Mouse (Mus musculus) embryonic fibroblast, embryonic 13.5 days (primary cell): Measurements from ENCODE around the gene Zc3h12a. TPM values are rescaled to one million over a fixed set of nuclear protein-coding genes. Genes with fewer than 3 reads are reported as not detected.

Experiments
- H3K27ac ChIP-seq: 2 replicates; pipeline ENCODE4 v1.5.1; 2012; ENCODE audit warnings: low read length, control low read depth, inconsistent platforms; ENCODE audit not compliant: insufficient read depth
- H3K4me1 ChIP-seq: 2 replicates; pipeline ENCODE4 v1.6.1; 2011; ENCODE audit warnings: low read length; ENCODE audit not compliant: control insufficient read depth, insufficient read depth
- H3K4me3 ChIP-seq: 2 replicates; pipeline ENCODE4 v1.5.1; 2011; ENCODE audit warnings: mild to moderate bottlenecking, control low read depth, low read length; ENCODE audit not compliant: insufficient read depth
- CTCF ChIP-seq: IDR thresholded peaks from 2 replicates; pipeline ENCODE4 v1.5.1; 2011; ENCODE audit warnings: mild to moderate bottlenecking, control low read depth, low read length, moderate library complexity, borderline replicate concordance; ENCODE audit not compliant: insufficient read depth
- POLR2A ChIP-seq: IDR thresholded peaks from 2 replicates; pipeline ENCODE4 v1.6.1; 2011; ENCODE audit warnings: low read depth, mild to moderate bottlenecking, control low read depth, low read length, moderate library complexity
- polyA plus RNA-seq: library from polyadenylated mRNA; stranded (reverse); fragments of >200 nt; gene quantifications from 2 replicates; pipeline ENCODE4 v1.2.4, GENCODE M21; 2011; ENCODE audit warnings: low read depth; ENCODE audit not compliant: missing spikeins, insufficient read length

Zc3h12a gene
- polyA plus RNA-seq, 1 experiment, result 6.0 TPM

- peak overlapping the region; percentile 89 for H3K27ac ChIP-seq
- H3K4me1 ChIP-seq, result peaks cover 18% of the 10 kb centered on the region
- TF ChIP-seq CTCF (no peak), POLR2A (no peak)
- H3K4me3 ChIP-seq, result no peak overlapping the region
Measured at GRCm38 (mm10) chr4:125116929-125117328, 10.7 kb downstream of the Zc3h12a start.

- H3K4me1 ChIP-seq, result peaks cover 16% of the 10 kb centered on the region
- H3K27ac ChIP-seq, result peak overlapping the region; percentile 89
- H3K4me3 ChIP-seq, result no peak overlapping the region
- no peak for TF ChIP-seq CTCF
- peak; percentile 56 for TF ChIP-seq POLR2A
Measured at GRCm38 (mm10) chr4:125116090-125116861, 11.4 kb downstream of the Zc3h12a start.

GRCm38 (mm10) chr4:125115710-125116089 lies 11.9 kb downstream of the Zc3h12a start:
- TF ChIP-seq CTCF (no peak), POLR2A (no peak)
- peak overlapping the region; percentile 89 for H3K27ac ChIP-seq
- H3K4me1 ChIP-seq, result peaks cover 16% of the 10 kb centered on the region
- no peak overlapping the region for H3K4me3 ChIP-seq

GRCm38 (mm10) chr4:125115081-125115480 lies 12.6 kb downstream of the Zc3h12a start:
- peaks cover 16% of the 10 kb centered on the region for H3K4me1 ChIP-seq
- H3K4me3 ChIP-seq, result no peak overlapping the region
- TF ChIP-seq CTCF (no peak), POLR2A (0 out of 2 replicates have a peak, but pooled peaks have one; percentile 4)
- peak overlapping the region; percentile 89 for H3K27ac ChIP-seq

- Histone ChIP-seq H3K4me3 (no peak overlapping the region), H3K4me1 (peaks cover 16% of the 10 kb centered on the region), H3K27ac (peak overlapping the region; percentile 89)
- TF ChIP-seq POLR2A (peak; percentile 12; the same call in 1 of the 2 replicates), CTCF (peak; percentile 72)
Measured at GRCm38 (mm10) chr4:125114638-125115037, 13.0 kb downstream of the Zc3h12a start.

- H3K4me3 ChIP-seq, result no peak overlapping the region
- H3K4me1 ChIP-seq, result peaks cover 6% of the 10 kb centered on the region; the same call in 1 of the 2 replicates
- TF ChIP-seq POLR2A, result no peak
- no peak for TF ChIP-seq CTCF
- no peak overlapping the region for H3K27ac ChIP-seq
Measured at GRCm38 (mm10) chr4:125105354-125105753, 22.3 kb downstream of the Zc3h12a start.

GRCm38 (mm10) chr4:125101334-125101733 lies 26.3 kb downstream of the Zc3h12a start:
- H3K4me1 ChIP-seq, result peaks cover 5% of the 10 kb centered on the region
- no peak overlapping the region for H3K27ac ChIP-seq
- no peak for TF ChIP-seq POLR2A
- TF ChIP-seq CTCF, result no peak
- no peak overlapping the region for H3K4me3 ChIP-seq

- Histone ChIP-seq H3K4me1 (peaks cover 11% of the 10 kb centered on the region), H3K27ac (no peak overlapping the region), H3K4me3 (no peak overlapping the region)
- no peak for TF ChIP-seq POLR2A
- peak; percentile 75 for TF ChIP-seq CTCF
Measured at GRCm38 (mm10) chr4:125099458-125099857, 28.2 kb downstream of the Zc3h12a start.

GRCm38 (mm10) chr4:125097412-125097811 lies 30.2 kb downstream of the Zc3h12a start:
- Histone ChIP-seq H3K4me1 (peaks cover 11% of the 10 kb centered on the region), H3K27ac (no peak overlapping the region), H3K4me3 (no peak overlapping the region)
- TF ChIP-seq POLR2A (no peak), CTCF (no peak)

- TF ChIP-seq POLR2A (no peak), CTCF (no peak)
- Histone ChIP-seq H3K4me3 (no peak overlapping the region), H3K4me1 (peaks cover 11% of the 10 kb centered on the region), H3K27ac (peak overlapping the region; percentile 38)
Measured at GRCm38 (mm10) chr4:125096066-125096465, 31.6 kb downstream of the Zc3h12a start.
